Mouse (Mus musculus): ENCODE measurements around the gene Cdkn2c.
"Not testable (repeated sequence)": the region's sequence is repeated elsewhere in the genome, so short reads cannot be mapped to it uniquely, and the experiment has no call there.

The Cdkn2c gene

GRCm38 (mm10) chr4:109666461-109667269 is at the start of gene Cdkn2c:
Gene Cdkn2c, minus strand, starts transcription at chr4:109667189.
- in situ Hi-C loops (cut with MseI, MboI) = no loop called here

- in situ Hi-C loops (cut with MseI, MboI) = no loop called here
These were observed 38.4 kb upstream of the Cdkn2c start for GRCm38 (mm10) chr4:109705349-109705748.

- in situ Hi-C loops (cut with MseI, MboI) = no loop called here
These were observed 36.6 kb upstream of the Cdkn2c start for GRCm38 (mm10) chr4:109703568-109703967.

- in situ Hi-C loops (cut with MseI, MboI) = not testable (repeated sequence)
These were observed 33.7 kb upstream of the Cdkn2c start for GRCm38 (mm10) chr4:109700727-109701126.

GRCm38 (mm10) chr4:109692674-109693073 is 25.7 kb upstream of the Cdkn2c start:
- in situ Hi-C loops (cut with MseI, MboI) = no loop called here

- in situ Hi-C loops (cut with MseI, MboI) = no loop called here
These were observed 16.6 kb upstream of the Cdkn2c start for GRCm38 (mm10) chr4:109683561-109683960.

- in situ Hi-C loops (cut with MseI, MboI) = no loop called here
These were observed 10.2 kb upstream of the Cdkn2c start for GRCm38 (mm10) chr4:109677221-109677620.

GRCm38 (mm10) chr4:109676218-109677215 is 9.5 kb upstream of the Cdkn2c start, which contains the start of gene Faf1:
Gene Faf1, plus strand, starts transcription at chr4:109676588.
- in situ Hi-C loops (cut with MseI, MboI) = no loop called here

GRCm38 (mm10) chr4:109674097-109674496 is 7.1 kb upstream of the Cdkn2c start:
- in situ Hi-C loops (cut with MseI, MboI) = no loop called here

- in situ Hi-C loops (cut with MseI, MboI) = no loop called here
These were observed 5.0 kb upstream of the Cdkn2c start for GRCm38 (mm10) chr4:109671941-109672340.

GRCm38 (mm10) chr4:109670213-109670612 is 3.2 kb upstream of the Cdkn2c start:
- in situ Hi-C loops (cut with MseI, MboI) = no loop called here

- in situ Hi-C loops (cut with MseI, MboI) = no loop called here
These were observed 529 bp upstream of the Cdkn2c start for GRCm38 (mm10) chr4:109667518-109667917.

GRCm38 (mm10) chr4:109665982-109666460 is 968 bp downstream of the Cdkn2c start:
- in situ Hi-C loops (cut with MseI, MboI) = no loop called here

GRCm38 (mm10) chr4:109665101-109665981 is 1.6 kb downstream of the Cdkn2c start:
- in situ Hi-C loops (cut with MseI, MboI) = no loop called here

- in situ Hi-C loops (cut with MseI, MboI) = no loop called here
These were observed 2.9 kb downstream of the Cdkn2c start for GRCm38 (mm10) chr4:109664091-109664490.

GRCm38 (mm10) chr4:109662271-109662670 is 4.7 kb downstream of the Cdkn2c start:
- in situ Hi-C loops (cut with MseI, MboI) = no loop called here

- in situ Hi-C loops (cut with MseI, MboI) = no loop called here
These were observed 5.8 kb downstream of the Cdkn2c start for GRCm38 (mm10) chr4:109661183-109661582.

GRCm38 (mm10) chr4:109660568-109660967 is 6.4 kb downstream of the Cdkn2c start:
- in situ Hi-C loops (cut with MseI, MboI) = no loop called here

- in situ Hi-C loops (cut with MseI, MboI) = no loop called here
These were observed 7.4 kb downstream of the Cdkn2c start for GRCm38 (mm10) chr4:109659571-109659970.

- in situ Hi-C loops (cut with MseI, MboI) = no loop called here
These were observed 8.2 kb downstream of the Cdkn2c start for GRCm38 (mm10) chr4:109658826-109659225.

- in situ Hi-C loops (cut with MseI, MboI) = no loop called here
These were observed 9.0 kb downstream of the Cdkn2c start for GRCm38 (mm10) chr4:109657851-109658500.

Data from mouse trophoblast stem cell (cell line).